Mouse (Mus musculus): Measurements from ENCODE around the gene Amn.

Gene Amn

GRCm38 (mm10) chr12:111270629-111271277 lies at the start of gene Amn:
Gene Amn (plus strand): TSS chr12:111271095.
- DNase-seq (ENCODE audit: low spot score in 2 of 2) = no peak

DNA sequence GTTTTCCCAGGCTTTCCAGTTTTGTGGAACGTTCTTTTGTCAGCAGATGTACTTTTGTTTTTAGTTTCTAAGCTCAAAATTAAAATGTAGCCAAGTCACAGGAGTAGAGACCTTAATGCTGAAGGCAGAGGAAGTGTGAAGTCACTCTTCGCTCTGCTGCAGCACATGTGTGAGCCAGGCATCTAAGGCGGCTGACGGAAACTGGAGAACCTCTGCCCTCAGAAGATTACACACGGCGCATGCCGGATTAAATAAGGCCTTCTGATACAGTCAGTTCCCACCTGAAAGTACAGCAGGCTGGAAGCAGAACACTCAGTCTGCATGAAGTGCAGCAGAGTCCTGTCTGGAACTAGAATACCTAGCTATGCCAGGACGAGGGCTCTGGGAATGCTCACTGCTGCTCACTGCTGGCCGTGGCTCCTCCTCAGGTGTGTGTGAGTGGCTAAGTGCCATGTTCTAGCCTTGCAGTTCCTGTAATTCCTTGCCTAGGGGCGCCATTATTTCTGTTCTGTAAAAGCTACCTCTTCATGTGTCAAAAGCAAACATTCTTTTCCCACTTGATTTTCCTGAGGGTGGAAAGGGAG lies 45.6 kb upstream of the Amn start:
- no peak for DNase-seq (ENCODE audit: low spot score in 2 of 2)

GRCm38 (mm10) chr12:111227410-111227809 lies 43.5 kb upstream of the Amn start:
- no peak for DNase-seq (ENCODE audit: low spot score in 2 of 2)

- no peak for DNase-seq (ENCODE audit: low spot score in 2 of 2)
Observed at GRCm38 (mm10) chr12:111228488-111228887, 42.4 kb upstream of the Amn start.

- DNase-seq (ENCODE audit: low spot score in 2 of 2) = no peak
Observed at GRCm38 (mm10) chr12:111230793-111231192, 40.1 kb upstream of the Amn start.

DNA sequence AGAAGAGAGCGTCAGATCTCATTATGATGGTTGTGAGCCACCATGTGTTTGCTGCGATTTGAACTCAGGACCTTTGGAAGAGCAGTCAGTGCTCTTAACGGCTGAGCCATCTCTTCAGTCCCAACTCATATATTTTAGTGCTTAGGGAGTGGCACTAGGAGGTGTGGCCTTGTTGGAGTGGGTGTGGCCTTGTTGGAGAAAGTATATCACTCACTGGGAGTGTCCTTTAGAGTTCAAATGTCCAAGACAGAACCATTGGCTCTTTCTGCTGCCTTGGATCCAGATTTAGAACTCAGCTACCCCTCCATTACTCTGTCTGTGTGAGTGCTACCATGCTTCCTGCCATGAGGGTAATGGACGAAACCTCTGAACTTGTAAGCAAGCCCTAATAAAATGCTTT lies 37.1 kb upstream of the Amn start:
- no peak for DNase-seq (ENCODE audit: low spot score in 2 of 2)

- DNase-seq (ENCODE audit: low spot score in 2 of 2) = no peak
Observed at GRCm38 (mm10) chr12:111234383-111234782, 36.5 kb upstream of the Amn start.

GRCm38 (mm10) chr12:111235631-111236030 lies 35.3 kb upstream of the Amn start:
- DNase-seq (ENCODE audit: low spot score in 2 of 2) = no peak

GRCm38 (mm10) chr12:111237611-111238188 lies 33.2 kb upstream of the Amn start:
- no peak for DNase-seq (ENCODE audit: low spot score in 2 of 2)

- no peak for DNase-seq (ENCODE audit: low spot score in 2 of 2)
Observed at GRCm38 (mm10) chr12:111238345-111238744, 32.5 kb upstream of the Amn start.

DNA sequence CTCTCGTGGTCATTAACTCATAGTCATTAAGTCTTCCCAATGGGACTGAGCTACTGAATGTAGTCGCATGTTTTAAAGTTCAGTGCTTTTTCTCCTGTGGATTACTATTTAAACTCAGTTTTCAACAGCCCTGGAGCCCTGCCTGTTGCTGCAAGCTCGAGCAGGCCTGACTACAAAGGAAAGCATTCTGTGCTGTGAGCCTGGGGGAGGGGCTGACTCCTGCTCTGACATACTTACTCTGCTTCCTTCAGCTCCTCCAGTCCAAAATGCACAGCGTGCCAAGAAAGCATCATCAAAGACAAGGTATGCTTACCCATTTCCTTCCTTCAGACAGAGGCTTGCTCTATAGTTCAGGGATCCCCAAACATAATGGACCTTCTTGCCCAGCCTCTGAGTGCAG lies 32.1 kb upstream of the Amn start:
- no peak for DNase-seq (ENCODE audit: low spot score in 2 of 2)

GRCm38 (mm10) chr12:111239930-111240329 lies 31.0 kb upstream of the Amn start:
- DNase-seq (ENCODE audit: low spot score in 2 of 2) = no peak

GRCm38 (mm10) chr12:111241916-111242315 lies 29.0 kb upstream of the Amn start:
- DNase-seq (ENCODE audit: low spot score in 2 of 2) = no peak

DNA sequence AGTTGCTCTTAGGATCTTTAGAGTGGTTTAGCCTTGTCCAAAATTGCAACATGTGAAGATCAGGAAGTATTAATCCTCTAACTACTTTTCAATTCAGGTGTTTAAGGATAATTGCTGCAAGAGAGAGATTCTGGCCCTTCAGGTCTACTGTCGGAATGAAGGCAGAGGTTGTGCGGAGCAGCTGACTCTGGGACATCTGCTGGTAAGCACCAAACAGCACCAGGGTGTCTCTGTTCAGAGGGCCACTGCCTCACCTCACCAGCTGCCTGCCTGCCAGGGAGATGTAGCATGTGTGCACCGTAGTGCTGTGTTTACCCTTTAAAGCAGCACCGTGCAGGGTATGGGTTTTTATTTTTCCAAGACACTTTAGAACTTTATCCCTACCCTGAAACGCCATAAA lies 28.5 kb upstream of the Amn start:
- DNase-seq (ENCODE audit: low spot score in 2 of 2) = no peak

- DNase-seq (ENCODE audit: low spot score in 2 of 2) = no peak
Observed at GRCm38 (mm10) chr12:111243733-111244132, 27.2 kb upstream of the Amn start.

- no peak for DNase-seq (ENCODE audit: low spot score in 2 of 2)
Observed at GRCm38 (mm10) chr12:111245070-111245469, 25.8 kb upstream of the Amn start.

DNA sequence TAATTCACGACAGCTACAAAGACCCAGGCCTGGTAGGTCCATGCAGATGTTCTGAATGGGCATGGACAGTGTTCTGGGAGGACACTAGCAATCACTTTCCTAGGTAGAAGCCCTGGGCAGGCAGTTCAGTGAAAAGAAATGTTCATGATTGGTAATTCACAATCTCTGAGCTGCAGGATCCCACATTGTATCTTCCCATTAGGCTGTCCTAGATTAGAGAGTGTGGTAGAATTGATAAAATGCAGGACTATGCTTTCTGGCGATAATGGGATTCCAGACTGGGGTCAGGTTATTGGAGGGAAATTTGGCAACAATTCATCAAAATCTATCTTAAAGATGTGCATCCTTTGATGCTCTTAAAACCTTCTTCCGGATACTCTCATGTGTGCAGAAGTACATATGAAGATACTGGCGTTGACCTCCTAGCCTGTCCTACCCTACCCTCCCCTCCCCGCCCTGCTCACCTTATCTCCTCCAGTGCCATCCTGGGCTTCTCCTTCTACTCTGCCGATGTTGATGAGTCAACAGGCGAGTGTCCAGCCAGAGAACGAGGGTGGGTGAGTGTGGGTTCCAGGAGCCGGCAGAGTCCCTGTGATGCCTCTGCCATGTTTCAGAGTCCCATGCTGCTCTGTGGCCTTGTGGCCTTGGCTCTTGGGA lies 24.0 kb upstream of the Amn start:
- no peak for DNase-seq (ENCODE audit: low spot score in 2 of 2)

- no peak for DNase-seq (ENCODE audit: low spot score in 2 of 2)
Observed at GRCm38 (mm10) chr12:111249095-111249494, 21.8 kb upstream of the Amn start.

DNA sequence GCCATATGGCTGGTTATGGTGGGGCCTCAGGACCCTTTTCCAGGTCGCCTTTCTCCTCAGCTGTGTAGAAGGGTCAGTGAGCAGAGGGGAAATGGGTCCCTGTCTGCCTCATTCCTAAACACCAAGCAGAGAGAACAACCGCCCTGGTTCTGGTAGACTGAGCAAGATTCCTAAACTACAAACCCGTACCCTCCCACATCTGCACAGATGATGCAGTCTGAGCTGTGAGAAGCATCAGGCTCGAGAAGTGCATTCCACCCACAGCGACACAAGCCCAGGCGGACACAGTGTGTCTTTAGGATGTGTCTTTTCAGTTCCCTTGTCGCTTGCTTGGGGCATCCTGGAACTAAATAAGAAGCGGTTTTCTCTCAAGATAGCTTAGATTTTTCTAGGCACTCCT lies 20.8 kb upstream of the Amn start:
- DNase-seq (ENCODE audit: low spot score in 2 of 2) = no peak

DNA sequence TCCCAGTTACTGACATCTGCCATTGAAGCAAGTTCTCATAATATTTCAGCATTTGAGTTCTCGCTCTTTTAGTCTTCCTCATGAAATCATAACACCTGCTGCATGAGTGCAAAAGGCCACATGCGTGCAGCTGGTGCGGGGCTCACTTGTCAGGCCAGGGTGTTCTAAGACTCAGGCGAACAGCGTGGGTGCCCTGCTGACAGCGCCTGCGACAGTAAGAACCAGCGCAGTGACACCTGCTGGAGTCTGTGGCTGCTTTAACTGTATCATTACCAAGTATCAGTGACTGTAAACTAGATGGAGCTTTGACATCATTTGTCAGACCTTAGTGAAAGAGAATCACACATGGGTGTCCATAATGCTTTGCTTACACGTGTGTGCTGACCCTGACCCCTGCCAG lies 19.7 kb upstream of the Amn start:
- no peak for DNase-seq (ENCODE audit: low spot score in 2 of 2)

- no peak for DNase-seq (ENCODE audit: low spot score in 2 of 2)
Observed at GRCm38 (mm10) chr12:111263650-111264049, 7.2 kb upstream of the Amn start.

DNA sequence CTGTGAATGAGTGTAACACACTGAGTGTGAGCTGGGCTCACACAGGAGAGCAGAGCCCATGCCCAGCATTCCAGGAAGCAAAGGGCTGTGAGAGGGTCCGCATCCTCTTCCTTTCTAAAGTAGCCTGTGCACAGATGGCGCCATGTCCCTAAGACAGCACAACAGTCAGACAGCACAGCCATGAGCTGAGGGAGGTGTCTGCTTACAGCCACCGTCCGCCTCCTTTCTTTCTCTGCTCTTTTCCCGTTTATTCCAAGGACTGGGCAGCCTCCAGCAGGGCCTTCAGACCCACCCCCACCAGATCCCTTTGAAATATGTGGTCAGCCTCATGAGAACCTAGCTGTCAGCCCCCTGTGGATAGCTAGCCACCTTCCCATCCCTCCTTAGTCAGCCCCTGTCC lies 5.7 kb upstream of the Amn start:
- DNase-seq (ENCODE audit: low spot score in 2 of 2) = no peak

- DNase-seq (ENCODE audit: low spot score in 2 of 2) = no peak
Observed at GRCm38 (mm10) chr12:111266592-111266991, 4.3 kb upstream of the Amn start.
